19 mouse cellular contexts compared by ENCODE assay signal in the genomic region with DNA sequence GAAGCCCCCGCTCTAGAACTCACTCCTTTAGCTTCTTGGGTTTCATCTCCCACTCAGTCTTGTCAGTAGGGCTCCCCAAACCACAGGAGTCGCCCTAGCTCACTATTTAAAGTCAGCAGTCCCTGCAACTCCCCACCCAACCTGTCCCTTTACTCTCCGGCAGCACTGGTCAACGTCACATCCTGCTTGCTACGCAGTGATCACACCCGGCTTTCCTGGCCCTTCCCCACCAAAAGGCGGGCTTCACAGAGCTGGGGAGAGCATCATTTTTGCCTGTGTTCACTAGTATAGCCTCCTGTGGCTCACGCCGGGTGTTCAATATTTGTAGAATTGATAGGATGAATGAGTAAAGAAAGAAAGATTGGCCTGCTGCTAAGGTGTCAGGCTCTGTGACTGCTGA.
"Had no signal": no experiment of that assay in that cellular context is flagged by ENCODE, and none has a peak within 500 bp of the region (broad histone marks: within the 10 kb centered on the region; RNA-seq: fewer than 3 reads in every experiment).

No protein-coding gene starts in this region.

- H3K4me3 ChIP-seq: layer of hippocampus, adult 2 months; limb, embryonic 10.5 days; limb, embryonic 13.5 days; midbrain, embryonic 10.5 days; midbrain, embryonic 13.5 days; myocyte; neural tube, embryonic 13.5 days; stomach, embryonic 15.5 days had no signal

- H3K9me3 ChIP-seq: limb, embryonic 10.5 days; limb, embryonic 13.5 days; midbrain, embryonic 10.5 days; midbrain, embryonic 13.5 days; neural tube, embryonic 13.5 days; stomach, embryonic 15.5 days had no signal

- H3K9ac ChIP-seq: limb, embryonic 13.5 days; lung, embryonic 14.5 days; midbrain, embryonic 13.5 days; neural tube, embryonic 13.5 days; stomach, embryonic 15.5 days had no signal

- H3K27ac ChIP-seq: kidney, postnatal 0 days; layer of hippocampus, adult 2 months; limb, embryonic 10.5 days; limb, embryonic 13.5 days; midbrain, embryonic 10.5 days; midbrain, embryonic 13.5 days; neural tube, embryonic 13.5 days; stomach, embryonic 15.5 days had no signal

- H3K36me3 ChIP-seq: stomach, embryonic 15.5 days had no signal

- ATAC-seq: lung, postnatal 0 days; midbrain, embryonic 13.5 days; midbrain, embryonic 16.5 days had no signal

- H3K4me2 ChIP-seq: limb, embryonic 13.5 days; lung, embryonic 14.5 days; midbrain, embryonic 13.5 days; neural tube, embryonic 13.5 days; stomach, embryonic 15.5 days had no signal

- H3K27me3 ChIP-seq: limb, embryonic 13.5 days; midbrain, embryonic 13.5 days; neural tube, embryonic 13.5 days; stomach, embryonic 15.5 days had no signal

- DNase-seq: kidney, adult 2 months; kidney, postnatal 25 days; layer of hippocampus, adult 9-11 months; lung, embryonic 14.5 days; lung, postnatal 4 days; retina, postnatal 1 day; right cerebral cortex, postnatal 25 days; thymus, postnatal 25 days had no signal
